Mouse (Mus musculus): Measurements from ENCODE around the gene Ecel1.

GRCm38 (mm10) chr1:87142456-87142855 is 13.9 kb downstream of the Ecel1 start:
- TF ChIP-seq CTCF (IDR thresholded peaks at IDR 0.05) (no peak), POLR2A (IDR thresholded peaks at IDR 0.05; ENCODE audit: insufficient read depth, low read depth, low read length) (no peak), EP300 (IDR thresholded peaks at IDR 0.05; ENCODE audit: insufficient read depth, low read depth, low read length) (no peak)
